Mouse (Mus musculus) neural tube, embryonic 12.5 days (tissue): Measurements from ENCODE around the gene Gtf2h2. TPM values are rescaled to one million over a fixed set of nuclear protein-coding genes. Genes with fewer than 3 reads are reported as not detected.
"Not testable (repeated sequence)": the region's sequence is repeated elsewhere in the genome, so short reads cannot be mapped to it uniquely, and the experiment has no call there.

Experiments used
- ATAC-seq: fragments of 200-750 bp; cut with Nextera tagmentation; 2 replicates; pipeline ENCODE4 v1.8.0; 2017; ENCODE audit warnings: low read depth, mild to moderate bottlenecking, moderate TSS enrichment, moderate library complexity; ENCODE audit not compliant: low FRiP score
- H3K27ac ChIP-seq: fragments of 300-500 bp; sonication (generic); 2 replicates; pipeline ENCODE4 v1.5.1; 2016
- H3K27me3 ChIP-seq: fragments of 300-500 bp; sonication (generic); replicated peaks from 2 replicates; pipeline ENCODE4 v1.6.1; 2016; ENCODE audit warnings: mild to moderate bottlenecking
- H3K36me3 ChIP-seq: fragments of 300-500 bp; sonication (generic); 2 replicates; pipeline ENCODE4 v1.6.1; 2016; ENCODE audit warnings: mild to moderate bottlenecking
- H3K4me1 ChIP-seq: fragments of 300-500 bp; sonication (generic); 2 replicates; pipeline ENCODE4 v1.6.1; 2016
- H3K4me2 ChIP-seq: fragments of 300-500 bp; sonication (generic); replicated peaks from 2 replicates; pipeline ENCODE4 v1.6.1; 2016; ENCODE audit warnings: mild to moderate bottlenecking
- H3K4me3 ChIP-seq: fragments of 300-500 bp; sonication (generic); 2 replicates; pipeline ENCODE4 v1.5.1; 2016
- H3K9ac ChIP-seq: fragments of 300-500 bp; sonication (generic); 2 replicates; pipeline ENCODE4 v1.6.1; 2016; ENCODE audit warnings: mild to moderate bottlenecking
- H3K9me3 ChIP-seq: fragments of 300-500 bp; sonication (generic); 2 replicates; pipeline ENCODE4 v1.6.1; 2016; ENCODE audit warnings: mild to moderate bottlenecking
- WGBS: fragments of 180-500 bp; shearing (Covaris S2); methylation state at CpG from one replicate; pipeline ENCODE4 v1.1.7; 2016; 5-methylcytosine and 5-hydroxymethylcytosine counted together
- polyA plus RNA-seq: library from polyadenylated mRNA; unstranded; fragments of >200 nt; fragmentation: Nextera tagmentation; extraction: Ambion mirVana; gene quantifications from 2 replicates; pipeline ENCODE4 v1.2.1, GENCODE M21; 2016

The Gtf2h2 gene
- polyA plus RNA-seq, 1 experiment from 2014 or later, result 81.9 TPM

DNA sequence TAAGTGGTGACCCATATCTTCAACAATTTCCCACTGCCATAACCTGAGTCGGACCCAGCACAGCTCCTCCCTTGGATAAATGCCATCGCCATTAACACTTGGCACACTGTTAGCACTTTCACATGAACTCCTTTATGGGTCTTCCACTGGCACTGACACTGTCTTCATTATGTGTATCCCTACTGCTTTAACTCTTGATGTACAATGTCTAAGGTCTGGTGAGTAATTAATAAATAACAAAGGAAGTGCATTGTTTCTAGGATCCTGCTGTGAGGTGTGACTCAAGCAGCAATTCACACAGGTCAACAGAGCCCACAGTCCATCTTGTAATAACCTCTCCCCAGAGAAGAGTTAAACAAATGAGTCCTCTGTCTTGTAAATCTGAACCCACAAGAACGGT is 31.0 kb downstream of the Gtf2h2 start:
- Histone ChIP-seq H3K9ac (no peak overlapping the region), H3K4me3 (no peak overlapping the region), H3K4me2 (no peak overlapping the region), H3K4me1 (no peaks in the 10 kb centered on the region), H3K27me3 (no peaks in the 10 kb centered on the region), H3K27ac (no peak overlapping the region), H3K9me3 (no peaks in the 10 kb centered on the region), H3K36me3 (peaks cover 34% of the 10 kb centered on the region)
- ATAC-seq, result no peak
- WGBS, result 64% methylated on average over 3 of the region's 3 CpGs

DNA sequence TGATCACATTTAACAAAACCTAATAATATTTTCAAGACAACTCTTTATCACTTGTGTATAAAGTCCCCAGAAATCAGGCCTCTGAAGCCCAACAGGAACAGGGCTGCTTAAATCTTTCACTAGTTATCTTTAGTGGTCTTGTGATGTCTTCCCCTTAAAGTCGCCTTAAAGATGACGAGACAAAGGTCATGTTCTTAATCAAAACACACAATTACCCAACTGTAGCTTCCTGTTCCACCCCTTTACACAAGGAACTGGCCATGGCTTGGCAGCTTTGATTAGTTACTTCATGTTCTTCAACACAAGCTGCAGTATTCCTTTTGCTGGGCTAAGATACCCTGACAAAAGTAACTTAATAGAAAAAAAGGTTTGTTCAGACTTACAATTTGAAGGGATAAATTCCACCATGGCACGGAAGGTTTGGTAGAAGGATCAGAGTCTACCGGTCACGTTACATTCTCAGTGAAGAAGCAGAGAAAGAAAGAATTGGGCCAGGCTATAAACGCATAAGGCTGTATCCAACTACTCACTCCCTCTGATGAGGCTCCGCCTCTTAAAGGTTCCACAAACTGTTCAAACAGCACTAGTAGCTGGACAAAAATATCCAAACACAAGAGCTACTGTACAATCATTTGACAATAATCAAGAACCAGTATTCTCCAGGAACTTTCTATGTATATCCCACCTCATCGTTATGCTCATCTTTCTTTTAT is 39.8 kb downstream of the Gtf2h2 start, which contains the start of gene Naip1:
TSS of gene Naip1 (minus strand) at position 455 of the 713 bp plus-strand sequence.
- ATAC-seq, H3K27me3 ChIP-seq, H3K4me2 ChIP-seq, H3K9ac ChIP-seq, H3K36me3 ChIP-seq, H3K9me3 ChIP-seq, H3K4me1 ChIP-seq, H3K27ac ChIP-seq, H3K4me3 ChIP-seq: not testable (repeated sequence)
- WGBS, result 82% methylated on average over 8 of the region's 8 CpGs

DNA sequence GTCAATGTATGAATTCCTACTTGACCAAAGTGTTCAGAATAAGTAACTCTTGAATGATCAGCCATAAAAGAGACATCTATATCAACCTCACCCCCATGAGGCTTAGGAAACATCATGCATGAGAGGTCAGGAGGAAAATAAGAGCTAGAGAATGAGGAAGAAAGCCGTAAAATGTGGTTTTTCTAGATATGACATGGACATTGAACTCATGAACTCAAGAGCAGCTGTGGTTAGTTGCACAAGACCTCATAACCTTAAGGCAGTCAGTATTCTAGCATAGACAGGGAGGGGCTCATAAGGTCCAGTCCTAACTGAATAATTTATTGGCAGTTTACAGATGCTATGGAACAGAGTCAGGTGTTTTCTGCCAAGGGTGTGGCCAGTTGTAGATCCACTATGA is 42.9 kb downstream of the Gtf2h2 start:
- Histone ChIP-seq H3K9ac (no peak overlapping the region), H3K27ac (no peak overlapping the region), H3K9me3 (no peaks in the 10 kb centered on the region), H3K4me1 (no peaks in the 10 kb centered on the region), H3K27me3 (no peaks in the 10 kb centered on the region), H3K4me3 (no peak overlapping the region), H3K36me3 (no peaks in the 10 kb centered on the region), H3K4me2 (no peak overlapping the region)
- ATAC-seq, result no peak
- 88% methylated on average over 1 of the region's 1 CpGs for WGBS

DNA sequence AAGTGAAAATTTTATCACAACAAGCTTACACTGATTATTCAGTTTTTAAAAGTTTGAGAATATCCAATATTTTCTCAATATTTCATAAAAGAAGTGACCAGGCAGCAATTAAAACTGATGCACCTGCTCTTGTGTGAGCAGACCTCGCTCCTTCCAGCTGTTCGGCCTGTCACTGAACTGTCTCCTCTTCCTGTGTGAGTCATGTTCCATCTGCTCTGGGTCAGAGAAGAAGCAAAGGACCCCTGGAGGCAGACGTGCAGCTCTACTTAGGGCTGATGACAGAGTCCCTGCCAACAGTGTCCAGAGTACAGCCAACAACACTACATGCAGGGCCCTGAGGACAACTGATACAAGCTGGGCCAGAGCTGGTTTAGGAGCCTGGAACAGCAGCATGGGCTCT is 52.3 kb downstream of the Gtf2h2 start:
- ATAC-seq, result no peak
- H3K27me3 ChIP-seq, result no peaks in the 10 kb centered on the region
- 60% methylated on average over 3 of the region's 3 CpGs for WGBS

DNA sequence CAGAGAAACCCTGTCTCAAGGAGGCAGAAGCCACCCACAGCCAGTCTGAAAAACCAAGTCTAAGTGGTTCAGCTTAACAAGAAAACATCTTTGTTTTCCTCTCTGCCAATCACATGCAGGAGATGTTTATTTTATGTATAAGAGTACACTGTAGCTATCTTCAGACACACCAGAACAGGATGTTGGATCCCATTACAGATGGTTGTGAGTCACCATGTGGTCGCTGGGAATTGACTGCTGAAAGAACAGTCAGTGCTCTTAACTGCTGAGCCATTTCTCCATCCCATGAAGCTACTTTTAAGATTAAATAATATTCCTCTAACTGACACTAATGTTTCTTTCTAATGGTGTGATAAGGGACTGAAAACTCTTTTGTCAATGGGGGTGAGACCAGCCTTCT is 53.7 kb downstream of the Gtf2h2 start:
- no peak for ATAC-seq
- 70% methylated on average over 1 of the region's 1 CpGs for WGBS

More for the DNA sequence above, 52.3 kb downstream of the Gtf2h2 start:
- Histone ChIP-seq H3K27ac (no peak overlapping the region), H3K36me3 (no peaks in the 10 kb centered on the region), H3K4me1 (no peaks in the 10 kb centered on the region), H3K9ac (no peak overlapping the region), H3K4me2 (no peak overlapping the region), H3K4me3 (no peak overlapping the region), H3K9me3 (no peaks in the 10 kb centered on the region)

DNA sequence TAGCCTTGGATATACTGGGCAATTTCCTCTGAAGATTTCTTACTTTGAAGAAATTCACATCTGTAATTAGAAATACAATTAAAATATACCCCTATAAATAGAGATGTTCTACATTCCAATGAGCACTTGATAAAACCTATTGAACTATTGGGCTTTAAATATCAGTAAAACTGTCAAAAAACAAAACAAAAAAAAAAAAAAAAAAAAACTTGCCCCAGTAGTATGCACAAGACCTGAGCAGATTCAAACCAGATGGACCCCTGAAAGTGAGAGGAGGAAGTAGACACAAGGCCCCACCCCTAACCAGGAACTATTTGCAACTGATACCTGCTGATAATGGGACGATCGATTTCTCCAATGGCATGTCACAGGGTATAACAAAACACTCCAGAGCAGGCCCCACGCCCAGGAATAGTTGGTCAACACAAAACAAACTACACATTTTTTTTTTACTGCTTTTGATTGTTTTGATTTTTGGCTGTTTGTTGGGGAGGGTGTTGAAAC is 55.0 kb downstream of the Gtf2h2 start:
- H3K36me3 ChIP-seq, result no peaks in the 10 kb centered on the region
- 82% methylated on average over 3 of the region's 3 CpGs for WGBS
- no peak overlapping the region for H3K27ac ChIP-seq
- no peak for ATAC-seq
- H3K4me1 ChIP-seq, result no peaks in the 10 kb centered on the region
- no peak overlapping the region for H3K9ac ChIP-seq
- H3K4me2 ChIP-seq, result no peak overlapping the region
- H3K9me3 ChIP-seq, result no peaks in the 10 kb centered on the region
- H3K4me3 ChIP-seq, result no peak overlapping the region
- H3K27me3 ChIP-seq, result no peaks in the 10 kb centered on the region

More for the DNA sequence above, 53.7 kb downstream of the Gtf2h2 start:
- Histone ChIP-seq H3K9me3 (no peaks in the 10 kb centered on the region), H3K4me1 (no peaks in the 10 kb centered on the region), H3K4me2 (no peak overlapping the region), H3K4me3 (no peak overlapping the region), H3K27ac (no peak overlapping the region), H3K36me3 (no peaks in the 10 kb centered on the region), H3K27me3 (no peaks in the 10 kb centered on the region), H3K9ac (no peak overlapping the region)

DNA sequence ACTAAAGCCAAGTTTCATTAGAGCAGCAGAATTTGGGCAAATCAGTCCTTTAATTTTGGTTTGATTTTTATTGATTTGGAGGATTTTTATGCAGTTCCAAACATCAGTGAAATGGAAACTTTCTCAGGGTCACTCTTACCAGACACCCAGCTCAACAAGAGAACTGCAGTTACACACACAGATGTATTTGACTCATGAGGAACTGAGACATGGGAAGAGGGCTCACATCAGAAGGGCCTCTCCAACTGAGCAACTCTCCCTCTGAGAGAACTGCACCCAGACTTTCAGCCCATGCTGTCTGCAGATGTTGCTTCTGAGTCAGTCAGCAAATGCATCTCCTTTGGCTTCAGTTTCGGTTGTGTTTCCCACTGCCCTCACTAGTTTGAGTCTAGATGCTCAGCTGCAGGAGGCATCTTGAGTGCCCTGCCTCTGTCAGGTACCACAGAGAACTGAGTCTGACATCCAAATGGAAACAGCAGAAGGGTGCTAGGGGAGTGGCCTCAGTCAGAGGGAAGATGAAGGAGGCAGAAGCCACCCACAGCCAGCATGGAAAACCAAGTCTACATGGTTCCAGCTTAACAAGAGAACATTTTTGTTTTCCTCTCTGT is 55.7 kb downstream of the Gtf2h2 start:
- H3K4me2 ChIP-seq, H3K27me3 ChIP-seq, H3K27ac ChIP-seq, H3K4me1 ChIP-seq, ATAC-seq, H3K9me3 ChIP-seq, H3K4me3 ChIP-seq, H3K36me3 ChIP-seq, H3K9ac ChIP-seq: not testable (repeated sequence)
- WGBS, result 83% methylated on average over 1 of the region's 1 CpGs

DNA sequence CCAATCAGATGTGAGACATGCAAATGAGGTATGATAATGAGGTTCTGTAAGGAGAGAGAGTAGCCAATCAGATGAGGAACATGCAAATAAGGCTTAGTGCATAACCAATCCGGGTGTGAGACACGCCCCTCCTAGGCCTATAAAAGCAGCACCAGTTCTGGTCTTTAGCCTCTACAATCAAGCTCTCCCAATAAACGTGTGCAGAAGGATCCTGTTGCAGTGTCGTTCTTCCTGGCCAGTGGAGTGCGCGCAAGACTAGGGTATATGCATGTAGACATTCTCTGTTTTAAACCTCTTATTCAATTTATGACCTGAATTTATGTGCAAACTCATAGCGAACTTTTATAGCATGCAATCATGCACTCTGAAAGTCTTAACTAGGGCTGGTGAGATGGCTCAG is 72.4 kb downstream of the Gtf2h2 start:
- not testable (repeated sequence) for H3K4me3 ChIP-seq, H3K9me3 ChIP-seq, H3K27me3 ChIP-seq, H3K4me2 ChIP-seq, H3K36me3 ChIP-seq, H3K4me1 ChIP-seq, ATAC-seq, H3K9ac ChIP-seq, H3K27ac ChIP-seq
- WGBS, result 93% methylated on average over 7 of the region's 7 CpGs

DNA sequence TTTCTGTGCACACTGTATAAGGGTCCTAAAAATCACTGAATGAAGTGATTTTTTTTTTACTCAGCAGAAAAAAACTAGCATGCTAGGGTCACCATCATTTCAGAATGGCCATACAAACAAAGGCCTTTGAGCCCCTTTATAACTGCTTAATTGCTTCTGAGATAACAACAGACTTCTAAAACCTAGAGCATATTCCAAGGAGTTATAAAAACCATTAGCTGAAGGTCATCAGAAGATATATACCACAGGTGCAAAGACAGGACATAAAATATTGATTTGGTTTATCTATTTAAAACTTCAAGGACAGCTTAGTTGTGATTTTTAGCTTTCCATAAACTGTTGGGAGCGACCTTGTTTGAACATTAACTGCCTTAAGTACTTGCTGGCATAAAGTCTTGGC is 78.0 kb downstream of the Gtf2h2 start:
- no peak for ATAC-seq
- no peak overlapping the region for H3K27ac ChIP-seq
- no peaks in the 10 kb centered on the region for H3K9me3 ChIP-seq
- WGBS, result 74% methylated on average over 1 of the region's 1 CpGs
- no peaks in the 10 kb centered on the region for H3K36me3 ChIP-seq
- H3K4me2 ChIP-seq, result no peak overlapping the region
- H3K4me1 ChIP-seq, result no peaks in the 10 kb centered on the region
- no peaks in the 10 kb centered on the region for H3K27me3 ChIP-seq
- no peak overlapping the region for H3K9ac ChIP-seq
- no peak overlapping the region for H3K4me3 ChIP-seq

Other genes with a start within 250 kb of the Gtf2h2 start
- 0.08 and 0.13 TPM in 2 replicates for gene Naip5, start 246.3 kb downstream of the Gtf2h2 start, polyA plus RNA-seq
- 0.04 and 0.10 TPM in 2 replicates for gene Naip6, start 174.9 kb downstream of the Gtf2h2 start, polyA plus RNA-seq
- 0.06 TPM in 1 of 2 replicates, not detected in the other for gene Naip1, start 39.7 kb downstream of the Gtf2h2 start, polyA plus RNA-seq
- 1.6 and 1.8 TPM in 2 replicates for gene Ocln, start 60.1 kb upstream of the Gtf2h2 start, polyA plus RNA-seq
- gene Marveld2, start 124.4 kb upstream of the Gtf2h2 start, polyA plus RNA-seq, result 1.5 and 2.1 TPM in 2 replicates
- 288 and 293 TPM in 2 replicates for gene Ak6, start 158.4 kb upstream of the Gtf2h2 start, polyA plus RNA-seq
- gene Rad17, start 158.5 kb upstream of the Gtf2h2 start, polyA plus RNA-seq, result 20.9 and 24.0 TPM in 2 replicates
- 21.6 and 23.0 TPM in 2 replicates for gene Taf9, start 159.0 kb upstream of the Gtf2h2 start, polyA plus RNA-seq
- 2.0 and 2.3 TPM in 2 replicates for gene Ccdc125, start 177.1 kb upstream of the Gtf2h2 start, polyA plus RNA-seq
- 63.5 and 65.4 TPM in 2 replicates for gene Cdk7, start 238.4 kb upstream of the Gtf2h2 start, polyA plus RNA-seq